Mouse (Mus musculus) liver, embryonic 12.5 days (tissue): ENCODE data around the gene Gm2001. TPM values are rescaled to one million over a fixed set of nuclear protein-coding genes. Genes with fewer than 3 reads are reported as not detected.

ENCODE experiments used
- polyA plus RNA-seq: library from polyadenylated mRNA; unstranded; fragments of >200 nt; fragmentation: Nextera tagmentation; extraction: Ambion mirVana; gene quantifications from 2 replicates; pipeline ENCODE4 v1.2.1, GENCODE M21; 2016

Gm2001 gene
- polyA plus RNA-seq, 1 experiment from 2014 or later = not detected

Other genes starting within 250 kb of the Gm2001 start
- gene Oog1, start 239.7 kb downstream of the Gm2001 start, polyA plus RNA-seq = not detected in 2 replicates
- gene Gm4027, start 223.5 kb downstream of the Gm2001 start, polyA plus RNA-seq = not detected in 2 replicates
- gene Gm16381, start 197.7 kb downstream of the Gm2001 start, polyA plus RNA-seq = not detected in 2 replicates
- not detected in 2 replicates for gene Gm21319, start 66.6 kb downstream of the Gm2001 start, polyA plus RNA-seq
- gene Gm21936, start 46.8 kb downstream of the Gm2001 start, polyA plus RNA-seq = not detected in 2 replicates
- gene BB287469, start 25.8 kb downstream of the Gm2001 start, polyA plus RNA-seq = not detected in 2 replicates
- not detected in 2 replicates for gene Gm2016, start 31.7 kb upstream of the Gm2001 start, polyA plus RNA-seq
- not detected in 2 replicates for gene Gm2022, start 53.0 kb upstream of the Gm2001 start, polyA plus RNA-seq
- not detected in 2 replicates for gene Gm2035, start 77.5 kb upstream of the Gm2001 start, polyA plus RNA-seq
- not detected in 2 replicates for gene Gm2042, start 111.7 kb upstream of the Gm2001 start, polyA plus RNA-seq
- not detected in 2 replicates for gene Gm2075, start 169.5 kb upstream of the Gm2001 start, polyA plus RNA-seq
- gene Gm6803, start 176.4 kb upstream of the Gm2001 start, polyA plus RNA-seq = not detected in 2 replicates
- not detected in 2 replicates for gene Gm2056, start 184.7 kb upstream of the Gm2001 start, polyA plus RNA-seq
- gene Gm16368, start 241.4 kb upstream of the Gm2001 start, polyA plus RNA-seq = not detected in 2 replicates